Mouse (Mus musculus): ENCODE data around the gene Zbtb4.

DNA sequence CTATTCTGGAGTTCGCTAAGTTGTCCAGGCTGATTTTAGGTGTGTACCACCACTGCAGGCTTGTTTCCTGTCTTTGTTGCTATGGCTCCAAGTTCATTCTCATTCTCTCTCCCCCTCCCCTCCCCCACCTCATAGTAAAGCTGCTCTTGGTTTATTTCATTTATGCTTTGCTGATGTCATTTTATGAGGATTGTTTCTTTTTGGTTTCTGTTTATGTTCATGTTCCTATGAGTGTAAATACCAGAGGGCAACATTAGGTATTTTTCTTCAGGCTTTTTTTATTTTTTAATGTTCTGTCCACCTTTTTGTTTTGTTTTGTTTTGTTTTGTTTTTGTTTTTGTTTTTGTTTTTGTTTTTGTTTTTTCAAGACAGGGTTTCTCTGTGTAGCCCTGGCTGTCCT, 3.8 kb upstream of the Zbtb4 start, which contains the start of gene Slc35g3:
- no peak for TF ChIP-seq CTCF (IDR thresholded peaks at IDR 0.05; ENCODE audit: low read depth)
- TF ChIP-seq EP300 (IDR thresholded peaks at IDR 0.05; ENCODE audit: low read depth) = no peak

Data from heart, postnatal 0 days (tissue).